Mouse (Mus musculus) thymus, adult 2 months (tissue): ENCODE results near the gene St6gal1. TPM values are rescaled to one million over a fixed set of nuclear protein-coding genes. Genes with fewer than 3 reads are reported as not detected.
"Not testable (repeated sequence)": the region's sequence is repeated elsewhere in the genome, so short reads cannot be mapped to it uniquely, and the experiment has no call there.

Experiments
- DNase-seq: peaks from one replicate; pipeline ENCODE4 v3.0.0; 2021
- H3K27ac ChIP-seq: fragments of 200-500 bp; 2 replicates; pipeline ENCODE4 v1.5.1; 2012; ENCODE audit warnings: low read length, control low read depth; ENCODE audit not compliant: control insufficient read depth, insufficient read depth
- H3K27me3 ChIP-seq: fragments of 200-500 bp; 2 replicates; pipeline ENCODE4 v1.6.1; 2012; ENCODE audit warnings: mild to moderate bottlenecking, low read length, moderate library complexity, mixed read lengths; ENCODE audit not compliant: control insufficient read depth, insufficient read depth
- H3K36me3 ChIP-seq: fragments of 200-500 bp; 2 replicates; pipeline ENCODE4 v1.6.1; 2012; ENCODE audit warnings: mild to moderate bottlenecking, low read length, moderate library complexity; ENCODE audit not compliant: control insufficient read depth, insufficient read depth
- H3K4me1 ChIP-seq: fragments of 200-500 bp; replicated peaks from 2 replicates; pipeline ENCODE4 v1.6.1; 2012; ENCODE audit warnings: low read length; ENCODE audit not compliant: control insufficient read depth, insufficient read depth
- H3K4me3 ChIP-seq: fragments of 200-500 bp; 2 replicates; pipeline ENCODE4 v1.5.1; 2012; ENCODE audit warnings: mild to moderate bottlenecking, low read length, control low read depth, moderate library complexity; ENCODE audit not compliant: control insufficient read depth, insufficient read depth
- CTCF ChIP-seq: fragments of 200-500 bp; IDR thresholded peaks from 2 replicates; pipeline ENCODE4 v1.5.1; 2012; ENCODE audit warnings: mild to moderate bottlenecking, control low read depth, low read length, moderate library complexity, borderline replicate concordance; ENCODE audit not compliant: control insufficient read depth, poor library complexity, insufficient read depth; ENCODE audit errors: extremely low read depth
- POLR2A ChIP-seq: fragments of 200-500 bp; IDR thresholded peaks from 2 replicates; pipeline ENCODE4 v1.6.1; 2012; ENCODE audit warnings: mild to moderate bottlenecking, low read length, control low read depth, moderate library complexity; ENCODE audit not compliant: control insufficient read depth, poor library complexity, insufficient read depth; ENCODE audit errors: extremely low read depth
- WGBS: fragments of 180-500 bp; shearing (Covaris S2); methylation state at CpG from one replicate; pipeline ENCODE4 v1.1.7; 2018; 5-methylcytosine and 5-hydroxymethylcytosine counted together
- polyA plus RNA-seq: library from polyadenylated mRNA; depleted of rRNA; stranded (reverse); fragments of >200 nt; gene quantifications from 2 replicates; pipeline ENCODE4 v1.2.3, GENCODE M21; 2012; rRNA removed

Gene St6gal1
- polyA plus RNA-seq, result 30.7 and 33.2 TPM in 2 replicates

- TF ChIP-seq POLR2A, result 0 out of 2 replicates have a peak, but pooled peaks have one; percentile 16
- peak; percentile 67; the same call in 1 of the 2 replicates for TF ChIP-seq CTCF
- peak within 1 kb of the TSS; percentile 65 for H3K4me3 ChIP-seq
- H3K27me3 ChIP-seq, result no peaks in the 10 kb centered on the region
- H3K4me1 ChIP-seq, result peaks cover 15% of the 10 kb centered on the region
- under 1% methylated on average over 20 of the region's 20 CpGs for WGBS
- peak within 1 kb of the TSS; percentile 80 for H3K27ac ChIP-seq
- DNase-seq, result peak; percentile 93
- no peaks in the 10 kb centered on the region for H3K36me3 ChIP-seq
Measured at GRCm38 (mm10) chr16:23224671-23225068, at the start of gene St6gal1. Gene St6gal1, plus strand, starts transcription at chr16:23224740.

- peaks cover 33% of the 10 kb centered on the region for H3K4me1 ChIP-seq
- no peaks in the 10 kb centered on the region for H3K27me3 ChIP-seq
- peak overlapping the region; percentile 61; the same call in 1 of the 2 replicates for H3K27ac ChIP-seq
- no peak overlapping the region for H3K4me3 ChIP-seq
- no peak for TF ChIP-seq CTCF
- no peak for TF ChIP-seq POLR2A
- DNase-seq, result peak; percentile 60
- WGBS, result 5% methylated on average over 5 of the region's 5 CpGs
- H3K36me3 ChIP-seq, result no peaks in the 10 kb centered on the region
Measured at GRCm38 (mm10) chr16:23174855-23175254, 49.7 kb upstream of the St6gal1 start.

- no peaks in the 10 kb centered on the region for H3K36me3 ChIP-seq
- H3K27me3 ChIP-seq, result no peaks in the 10 kb centered on the region
- peaks cover 37% of the 10 kb centered on the region for H3K4me1 ChIP-seq
- peak overlapping the region; percentile 70 for H3K27ac ChIP-seq
- no peak overlapping the region for H3K4me3 ChIP-seq
- 61% methylated on average over 3 of the region's 3 CpGs for WGBS
- DNase-seq, result no peak
- TF ChIP-seq CTCF (no peak), POLR2A (no peak)
Measured at GRCm38 (mm10) chr16:23175956-23176355, 48.6 kb upstream of the St6gal1 start.

GRCm38 (mm10) chr16:23177856-23178255 is 46.7 kb upstream of the St6gal1 start:
- Histone ChIP-seq H3K4me3 (no peak overlapping the region), H3K36me3 (no peaks in the 10 kb centered on the region), H3K4me1 (peaks cover 45% of the 10 kb centered on the region), H3K27ac (no peak overlapping the region), H3K27me3 (no peaks in the 10 kb centered on the region)
- 91% methylated on average over 2 of the region's 2 CpGs for WGBS
- no peak for DNase-seq
- TF ChIP-seq CTCF (no peak), POLR2A (no peak)

GRCm38 (mm10) chr16:23178796-23179195 is 45.7 kb upstream of the St6gal1 start:
- TF ChIP-seq CTCF (no peak), POLR2A (no peak)
- DNase-seq, result no peak
- Histone ChIP-seq H3K4me3 (no peak overlapping the region), H3K27me3 (no peaks in the 10 kb centered on the region), H3K36me3 (no peaks in the 10 kb centered on the region), H3K27ac (peak overlapping the region; percentile 56), H3K4me1 (peaks cover 44% of the 10 kb centered on the region)
- WGBS, result 79% methylated on average over 5 of the region's 5 CpGs

- 94% methylated on average over 18 of the region's 18 CpGs for WGBS
- H3K27me3 ChIP-seq, DNase-seq, H3K4me3 ChIP-seq, H3K36me3 ChIP-seq: not testable (repeated sequence)
- Histone ChIP-seq H3K27ac (peak overlapping the region; percentile 56; the same call in 1 of the 2 replicates), H3K4me1 (peaks cover 41% of the 10 kb centered on the region)
Measured at GRCm38 (mm10) chr16:23179436-23179835, 45.1 kb upstream of the St6gal1 start.

GRCm38 (mm10) chr16:23181054-23181453 is 43.5 kb upstream of the St6gal1 start:
- WGBS, result 13% methylated on average over 4 of the region's 4 CpGs
- H3K36me3 ChIP-seq, result no peaks in the 10 kb centered on the region
- no peak overlapping the region for H3K4me3 ChIP-seq
- peak overlapping the region; percentile 85 for H3K27ac ChIP-seq
- no peak for DNase-seq
- TF ChIP-seq CTCF (no peak), POLR2A (no peak)
- H3K4me1 ChIP-seq, result peaks cover 40% of the 10 kb centered on the region
- no peaks in the 10 kb centered on the region for H3K27me3 ChIP-seq
